Mouse (Mus musculus) ES-Bruce4 (cell line): Measurements from ENCODE around the gene 4930430F08Rik.

Experiments
- CTCF ChIP-seq: IDR thresholded peaks from one replicate; pipeline ENCODE4 v1.8.1; 2011; ENCODE audit warnings: low read depth, low read length
- EP300 ChIP-seq: IDR thresholded peaks from 2 replicates; pipeline ENCODE4 v1.6.1; 2011; ENCODE audit warnings: low read depth, low read length; ENCODE audit not compliant: insufficient read depth
- POLR2A ChIP-seq: IDR thresholded peaks from one replicate; pipeline ENCODE4 v1.8.1; 2011; ENCODE audit warnings: low read length; ENCODE audit not compliant: insufficient read depth

GRCm38 (mm10) chr10:100588932-100589388, 1.3 kb downstream of the 4930430F08Rik start:
- TF ChIP-seq POLR2A (peak; percentile 47), CTCF (no peak), EP300 (no peak)
